Mouse (Mus musculus): Measurements from ENCODE around the gene Mt4.

Gene Mt4

DNA sequence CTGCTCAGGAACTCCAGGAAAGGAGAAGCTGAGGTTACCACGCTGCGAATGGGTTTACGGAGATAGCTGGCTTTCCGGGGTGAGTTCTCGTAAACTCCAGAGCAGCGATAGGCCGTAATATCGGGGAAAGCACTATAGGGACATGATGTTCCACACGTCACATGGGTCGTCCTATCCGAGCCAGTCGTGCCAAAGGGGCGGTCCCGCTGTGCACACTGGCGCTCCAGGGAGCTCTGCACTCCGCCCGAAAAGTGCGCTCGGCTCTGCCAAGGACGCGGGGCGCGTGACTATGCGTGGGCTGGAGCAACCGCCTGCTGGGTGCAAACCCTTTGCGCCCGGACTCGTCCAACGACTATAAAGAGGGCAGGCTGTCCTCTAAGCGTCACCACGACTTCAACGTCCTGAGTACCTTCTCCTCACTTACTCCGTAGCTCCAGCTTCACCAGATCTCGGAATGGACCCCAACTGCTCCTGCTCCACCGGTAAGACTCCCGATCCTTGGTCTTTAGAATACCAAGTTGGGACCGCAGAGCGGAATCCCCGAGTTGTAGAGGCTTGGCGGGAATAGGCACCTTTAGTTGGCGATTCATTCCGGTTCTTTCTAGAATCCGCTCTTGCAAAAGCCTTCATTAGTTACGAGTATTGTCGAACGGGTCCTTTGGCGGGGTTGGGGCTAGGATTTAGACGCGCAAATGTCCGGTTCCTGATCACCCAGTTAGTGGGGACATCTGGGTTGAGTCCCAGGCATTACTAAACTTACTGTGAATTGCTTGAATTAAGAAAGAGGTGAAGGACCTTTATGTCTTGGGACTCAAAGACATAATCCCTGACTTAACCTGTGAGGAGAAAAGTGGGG, 42.1 kb downstream of the Mt4 start, which contains the start of gene Mt1:
Mt1 (plus strand) TSS at position 226 of the 856 bp plus-strand sequence.
- no peak for DNase-seq (ENCODE audit: low read depth, low spot score)

GRCm38 (mm10) chr8:94179713-94180560, 42.9 kb downstream of the Mt4 start:
- DNase-seq (ENCODE audit: low read depth, low spot score): no peak

DNA sequence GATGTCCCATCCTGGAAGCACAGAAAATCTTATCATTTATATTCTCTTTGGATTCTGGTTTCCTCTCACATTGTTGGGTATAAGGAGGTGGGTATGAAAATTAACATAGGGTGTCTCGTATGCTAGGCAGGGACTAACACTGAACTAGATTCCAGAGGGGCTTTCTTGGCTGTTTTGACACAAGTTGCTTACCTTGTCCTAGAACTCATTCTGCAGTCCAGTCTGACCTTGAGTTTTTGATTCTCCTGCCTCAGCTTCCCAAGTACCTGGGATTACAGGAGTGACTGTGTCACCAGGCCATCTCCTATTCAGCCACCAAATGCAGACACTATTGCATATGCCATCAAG, 43.5 kb downstream of the Mt4 start:
- no peak for DNase-seq (ENCODE audit: low read depth, low spot score)

GRCm38 (mm10) chr8:94182055-94182929, 45.3 kb downstream of the Mt4 start:
- DNase-seq (ENCODE audit: low read depth, low spot score): no peak

- DNase-seq (ENCODE audit: low read depth, low spot score): no peak
Measured at GRCm38 (mm10) chr8:94183117-94183516, 46.1 kb downstream of the Mt4 start.

- no peak for DNase-seq (ENCODE audit: low read depth, low spot score)
Measured at GRCm38 (mm10) chr8:94184357-94184843, 47.4 kb downstream of the Mt4 start.

GRCm38 (mm10) chr8:94185791-94186190, 48.8 kb downstream of the Mt4 start:
- DNase-seq (ENCODE audit: low read depth, low spot score): no peak

DNA sequence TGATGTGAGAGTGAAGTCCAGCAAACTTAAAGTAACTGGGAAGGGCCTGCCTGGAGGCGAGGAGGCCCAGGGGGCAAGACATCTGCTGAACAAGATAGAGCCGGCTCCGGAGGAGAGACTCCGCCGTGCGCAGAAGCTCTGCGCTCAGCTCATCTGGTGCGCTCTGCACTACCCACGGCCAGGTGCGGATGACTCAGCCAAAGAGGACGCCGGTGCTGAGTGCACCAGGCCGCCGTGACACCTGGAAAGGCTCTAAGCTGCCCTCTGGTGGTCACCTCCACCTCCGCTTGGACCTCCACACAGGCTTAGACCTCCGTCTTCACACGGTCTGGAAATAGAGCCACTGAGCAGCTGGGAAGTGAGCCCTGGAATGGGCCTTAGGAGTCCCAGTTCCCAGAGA, 49.5 kb downstream of the Mt4 start:
- DNase-seq (ENCODE audit: low read depth, low spot score): no peak

DNA sequence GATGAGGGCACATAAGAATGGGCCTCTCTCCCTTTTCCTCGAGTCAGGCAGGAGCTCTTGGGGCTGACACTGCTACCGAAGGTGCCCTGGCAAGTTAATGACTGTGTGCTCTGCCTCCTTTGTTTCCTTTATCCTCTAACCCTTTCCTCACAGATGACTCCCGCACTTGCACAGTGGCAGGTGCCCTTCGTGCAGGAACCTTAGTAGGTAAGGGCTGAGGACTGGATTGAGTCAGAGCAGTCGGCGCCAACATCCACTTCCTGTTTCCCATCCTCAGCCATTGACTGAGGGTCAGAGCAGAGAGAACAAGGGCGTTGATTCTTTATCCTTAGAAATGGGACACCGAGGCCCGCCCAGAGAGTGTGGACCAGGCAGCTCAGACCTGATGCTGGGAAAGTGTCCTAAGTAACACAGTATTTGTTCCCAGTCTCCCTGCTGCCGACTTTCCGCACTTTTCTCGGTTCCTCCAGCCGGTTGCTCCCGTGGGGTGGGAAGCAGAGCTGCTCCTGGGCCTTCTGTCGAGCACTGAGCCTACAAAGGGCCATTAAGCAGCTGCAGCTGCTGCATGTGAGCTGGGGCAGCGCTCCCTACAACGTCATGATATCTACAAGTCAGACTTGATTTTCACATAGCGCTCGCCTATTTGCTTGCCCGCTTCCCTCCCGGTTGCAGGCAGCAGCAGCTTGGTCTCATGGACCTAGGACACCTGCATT, 50.4 kb downstream of the Mt4 start:
- no peak for DNase-seq (ENCODE audit: low read depth, low spot score)
